In the genomic region with DNA sequence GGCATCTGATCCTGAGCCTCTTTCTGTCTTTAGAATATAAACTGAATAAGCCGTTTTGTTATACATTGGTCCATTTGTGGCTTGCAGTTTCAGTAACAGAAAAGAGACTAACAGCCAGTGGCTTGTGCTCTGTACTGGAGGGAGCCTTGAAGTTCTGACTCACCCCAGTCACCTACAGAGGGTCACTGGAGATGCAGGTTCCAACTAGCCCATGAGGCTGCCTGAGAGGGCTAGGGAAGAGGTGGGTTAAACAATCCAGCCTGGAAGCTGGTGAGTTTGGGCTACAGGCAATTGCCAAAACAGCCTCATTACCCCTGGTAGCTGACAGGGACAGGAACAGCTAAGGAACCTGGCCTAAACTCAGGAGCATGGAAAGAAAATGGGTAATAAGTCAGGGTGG, we compare ENCODE assay signal across 2 mouse cellular contexts.
TF ChIP-seq lines count a peak whose summit lies in the region.

No protein-coding gene starts in this region.

TF ChIP-seq in CH12.LX, 34 proteins besides CTCF, POLR2A, EP300 and RAD21 (continued from another document):
- TF ChIP-seq MXI1 (IDR thresholded peaks at IDR 0.05; ENCODE audit: low read depth, low read length) (no peak), PAX5 (IDR thresholded peaks at IDR 0.05; ENCODE audit: low read length) (no peak), MAFK (IDR thresholded peaks at IDR 0.05; ENCODE audit: insufficient replicate concordance, low read length) (no peak), MYC (IDR thresholded peaks at IDR 0.05; ENCODE audit: low read depth, low read length) (0 out of 2 replicates have a peak, but pooled peaks have one; percentile 41), UBTF (IDR thresholded peaks at IDR 0.05; ENCODE audit: low read depth, low read length) (no peak), MAZ (IDR thresholded peaks at IDR 0.05; ENCODE audit: low read depth, low read length) (no peak), TBP (conservative IDR thresholded peaks at IDR 0.05; ENCODE audit: low read depth, low read length) (no peak), ZNF384 (IDR thresholded peaks at IDR 0.05; ENCODE audit: low read depth, low read length) (no peak), POLR2AphosphoS2 (IDR thresholded peaks at IDR 0.05; ENCODE audit: low read depth, low read length) (no peak), HCFC1 (IDR thresholded peaks at IDR 0.05; ENCODE audit: low read depth, low read length) (no peak), SIN3A (IDR thresholded peaks at IDR 0.05; ENCODE audit: low read length) (no peak), ZKSCAN1 (IDR thresholded peaks at IDR 0.05; ENCODE audit: borderline replicate concordance, low read depth, low read length) (no peak)

TF ChIP-seq in myocyte, 11 proteins besides CTCF, POLR2A, EP300 and RAD21 (continued from another document):
- TF ChIP-seq SRF (IDR thresholded peaks at IDR 0.05; ENCODE audit: control insufficient read depth, insufficient read length, low read depth) (no peak), MAX (IDR thresholded peaks at IDR 0.05; ENCODE audit: low read depth) (no peak), E2F4 (IDR thresholded peaks at IDR 0.05; ENCODE audit: insufficient read depth) (no peak), REST (IDR thresholded peaks at IDR 0.05; ENCODE audit: insufficient read depth, insufficient read length) (no peak), USF1 (IDR thresholded peaks at IDR 0.05; ENCODE audit: low read depth) (no peak), MYOG (IDR thresholded peaks at IDR 0.05; ENCODE audit: control insufficient read depth in 1 of 3, insufficient read depth in 1 of 3, insufficient read length in 2 of 3, low read depth in 2 of 3) (no peak), MYOD1 (IDR thresholded peaks at IDR 0.05; ENCODE audit: control insufficient read depth in 1 of 3, insufficient read length in 2 of 3, low read depth in 2 of 3) (no peak)
